In the genomic region with DNA sequence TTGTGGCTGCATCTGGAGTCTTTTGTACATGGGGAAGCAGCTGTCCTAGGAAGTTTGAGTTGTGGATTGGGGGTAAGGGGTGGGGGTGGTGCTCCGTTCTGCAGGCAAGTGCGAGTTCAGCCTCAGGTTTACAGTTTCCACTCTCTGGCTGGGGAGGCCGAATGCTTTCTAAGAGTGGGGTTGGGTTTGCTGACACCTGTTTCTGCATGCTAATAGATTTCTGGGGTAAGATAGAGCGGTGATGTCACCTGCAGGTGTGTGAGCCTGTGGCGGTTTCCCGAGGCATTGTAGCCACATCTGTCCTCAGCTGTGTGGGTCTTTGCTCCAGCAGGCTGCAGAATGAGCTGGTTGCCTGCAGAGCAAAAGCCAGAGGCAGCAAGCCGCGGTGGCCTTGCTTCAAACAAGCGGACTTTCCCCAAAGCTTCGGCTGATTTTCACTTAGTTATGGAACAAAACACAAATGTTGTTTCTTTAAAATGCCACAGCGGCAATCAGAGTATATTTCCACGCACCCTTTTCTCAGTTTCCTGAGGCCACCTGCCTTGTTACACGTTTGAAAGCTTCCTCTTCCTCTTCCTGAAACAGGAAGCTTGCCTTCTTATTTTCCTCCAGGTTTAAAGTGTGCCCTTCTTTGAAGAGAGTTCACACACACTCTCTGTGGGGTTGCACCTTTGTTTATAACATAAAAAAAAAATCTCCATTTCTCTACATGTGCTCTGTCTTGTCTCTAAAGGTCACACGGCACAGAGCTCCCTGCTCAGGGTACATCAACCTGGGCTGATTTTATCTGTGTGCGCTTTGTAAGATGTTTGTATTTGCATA, we compare ENCODE assay signal across 11 mouse cellular contexts.
A peak's percentile ranks its signal among the peaks of the same experiment; 100 is the strongest.
DNase-seq lines count a peak whose midpoint lies in the region; ATAC-seq and TF ChIP-seq lines count a peak whose summit lies in the region.
"Had no signal": no experiment of that assay in that cellular context is flagged by ENCODE, and none has a peak within 500 bp of the region (broad histone marks: within the 10 kb centered on the region; RNA-seq: fewer than 3 reads in every experiment).

No protein-coding gene starts in this region.

- H3K27ac ChIP-seq in liver, postnatal 0 days (ENCODE audit: low read depth) = 0 out of 2 replicates have a peak overlapping the region, but pooled peaks have one; percentile 16
- no peak overlapping the region for H3K27ac ChIP-seq in liver, embryonic 11.5 days (ENCODE audit: low read depth, low read length)
- no peak overlapping the region for H3K27ac ChIP-seq in limb, embryonic 13.5 days
- H3K27ac ChIP-seq: neural tube, embryonic 13.5 days had no signal

- H3K27me3 ChIP-seq in liver, postnatal 0 days (ENCODE audit: insufficient read depth, low read length) = no peaks in the 10 kb centered on the region
- no peaks in the 10 kb centered on the region for H3K27me3 ChIP-seq in liver, embryonic 11.5 days (replicated peaks; ENCODE audit: control insufficient read depth, insufficient read depth, low read length)
- H3K27me3 ChIP-seq in limb, embryonic 13.5 days = peaks cover 3% of the 10 kb centered on the region; the same call in 1 of the 2 replicates
- H3K27me3 ChIP-seq: neural tube, embryonic 13.5 days had no signal

- TF ChIP-seq EP300 in liver, postnatal 0 days (IDR thresholded peaks at IDR 0.05; ENCODE audit: low read depth) = no peak

- WGBS in liver, postnatal 0 days (ENCODE audit: insufficient replicate concordance) = 30% methylated on average over 15 of the region's 15 CpGs
- WGBS in liver, embryonic 11.5 days = 33% methylated on average over 15 of the region's 15 CpGs
- WGBS in limb, embryonic 13.5 days = 20% methylated on average over 15 of the region's 15 CpGs

- H3K4me3 ChIP-seq in liver, postnatal 0 days (ENCODE audit: low read depth, low read length) = no peak overlapping the region
- no peak overlapping the region for H3K4me3 ChIP-seq in liver, embryonic 11.5 days (ENCODE audit: low read depth, low read length)
- H3K4me3 ChIP-seq in limb, embryonic 13.5 days = no peak overlapping the region
- H3K4me3 ChIP-seq: neural tube, embryonic 13.5 days had no signal

- no peak overlapping the region for H3K9ac ChIP-seq in liver, postnatal 0 days (replicated peaks)
- H3K9ac ChIP-seq in liver, embryonic 11.5 days (ENCODE audit: low read depth, low read length) = no peak overlapping the region
- H3K9ac ChIP-seq in limb, embryonic 13.5 days = no peak overlapping the region
- H3K9ac ChIP-seq: neural tube, embryonic 13.5 days had no signal

- peaks cover 4% of the 10 kb centered on the region; the same call in 1 of the 2 replicates for H3K4me1 ChIP-seq in liver, postnatal 0 days (ENCODE audit: insufficient read depth)
- H3K4me1 ChIP-seq in liver, embryonic 11.5 days (replicated peaks; ENCODE audit: control insufficient read depth, insufficient read depth, low read length) = no peaks in the 10 kb centered on the region
- H3K4me1 ChIP-seq in limb, embryonic 13.5 days = peaks cover 29% of the 10 kb centered on the region

- ATAC-seq in liver, postnatal 0 days = no peak
- ATAC-seq in liver, embryonic 11.5 days (replicated peaks; ENCODE audit: low FRiP score) = no peak
- peak; percentile 88 for ATAC-seq in limb, embryonic 13.5 days (ENCODE audit: low FRiP score, low read depth)
- ATAC-seq in erythroid progenitor cell, adult 5-6 weeks (replicated peaks; ENCODE audit: low FRiP score, poor library complexity, severe bottlenecking) = no peak

- no peak for TF ChIP-seq CTCF in liver, postnatal 0 days (IDR thresholded peaks at IDR 0.05; ENCODE audit: low read depth)

- H3K4me2 ChIP-seq in liver, postnatal 0 days (ENCODE audit: low read depth, low read length) = peak overlapping the region; percentile 48
- no peak overlapping the region for H3K4me2 ChIP-seq in liver, embryonic 11.5 days
- H3K4me2 ChIP-seq in limb, embryonic 13.5 days (replicated peaks) = peak overlapping the region; percentile 29
- H3K4me2 ChIP-seq: neural tube, embryonic 13.5 days had no signal

- H3K9me3 ChIP-seq in liver, postnatal 0 days (ENCODE audit: low read length) = no peaks in the 10 kb centered on the region
- H3K9me3 ChIP-seq in liver, embryonic 11.5 days (ENCODE audit: control insufficient read depth, low read length) = no peaks in the 10 kb centered on the region
- no peaks in the 10 kb centered on the region for H3K9me3 ChIP-seq in limb, embryonic 13.5 days
- H3K9me3 ChIP-seq: neural tube, embryonic 13.5 days had no signal

- DNase-seq in embryo, embryonic 10 days (ENCODE audit: low spot score) = peak; percentile 29
- no peak for DNase-seq in embryo, embryonic 11 days
- DNase-seq in liver, postnatal 0 days = peak; percentile 19
- DNase-seq in liver, embryonic 11.5 days (ENCODE audit: low spot score) = no peak
- peak; percentile 79 to 91 for DNase-seq in thymus, adult 18-20 months
- DNase-seq in adrenal gland, adult 8-10 months = no peak
- DNase-seq: heart, adult 18-20 months; liver had no signal

- no peaks in the 10 kb centered on the region for H3K36me3 ChIP-seq in liver, postnatal 0 days (replicated peaks; ENCODE audit: insufficient read depth, low read length)
- no peaks in the 10 kb centered on the region for H3K36me3 ChIP-seq in liver, embryonic 11.5 days (ENCODE audit: control insufficient read depth, insufficient read depth, low read length)
- H3K36me3 ChIP-seq in limb, embryonic 13.5 days = no peaks in the 10 kb centered on the region
- H3K36me3 ChIP-seq: neural tube, embryonic 13.5 days had no signal

Comparison
In these comparisons a context has a peak if more than half of its experiments do, and no peak if none do; other contexts are left out.
1. DNase-seq: peak in embryo, embryonic 10 days (single experiment), liver, postnatal 0 days (single experiment) and thymus, adult 18-20 months (2 of 2); none in embryo, embryonic 11 days (single experiment), liver, embryonic 11.5 days (single experiment) and adrenal gland, adult 8-10 months (single experiment).